Mouse (Mus musculus) embryo, embryonic 10.5 days (tissue): ENCODE measurements around the gene Rnft2.

Experiments
- DNase-seq: peaks from one replicate; pipeline ENCODE4 v3.0.0-alpha.2; 2015; ENCODE audit warnings: low spot score

Rnft2 gene

GRCm38 (mm10) chr5:118250987-118251386 is 6.1 kb upstream of the Rnft2 start:
- DNase-seq, result no peak

GRCm38 (mm10) chr5:118247378-118247777 is 2.5 kb upstream of the Rnft2 start:
- no peak for DNase-seq

- peak; percentile 44 for DNase-seq
Measured at GRCm38 (mm10) chr5:118245606-118246308, 841 bp upstream of the Rnft2 start.

GRCm38 (mm10) chr5:118239671-118240070 is 5.2 kb downstream of the Rnft2 start:
- no peak for DNase-seq

- DNase-seq, result no peak
Measured at GRCm38 (mm10) chr5:118236891-118237290, 8.0 kb downstream of the Rnft2 start.

GRCm38 (mm10) chr5:118230071-118230611 is 14.8 kb downstream of the Rnft2 start:
- DNase-seq, result no peak

GRCm38 (mm10) chr5:118223142-118223757 is 21.7 kb downstream of the Rnft2 start:
- no peak for DNase-seq

GRCm38 (mm10) chr5:118217410-118217809 is 27.5 kb downstream of the Rnft2 start:
- no peak for DNase-seq

- DNase-seq, result peak; percentile 76
Measured at GRCm38 (mm10) chr5:118214418-118215154, 30.3 kb downstream of the Rnft2 start.

GRCm38 (mm10) chr5:118214012-118214411 is 30.9 kb downstream of the Rnft2 start:
- no peak for DNase-seq

- peak; percentile 53 for DNase-seq
Measured at GRCm38 (mm10) chr5:118205852-118206251, 39.1 kb downstream of the Rnft2 start.

- DNase-seq, result peak; percentile 36
Measured at GRCm38 (mm10) chr5:118204675-118205440, 40.1 kb downstream of the Rnft2 start.

- DNase-seq, result no peak
Measured at GRCm38 (mm10) chr5:118199670-118200069, 45.2 kb downstream of the Rnft2 start.

GRCm38 (mm10) chr5:118197421-118197820 is 47.5 kb downstream of the Rnft2 start:
- DNase-seq, result no peak

- no peak for DNase-seq
Measured at GRCm38 (mm10) chr5:118192221-118192620, 52.7 kb downstream of the Rnft2 start.

GRCm38 (mm10) chr5:118190491-118190890 is 54.4 kb downstream of the Rnft2 start:
- DNase-seq, result no peak

- peak; percentile 58 for DNase-seq
Measured at GRCm38 (mm10) chr5:118188356-118188755, 56.6 kb downstream of the Rnft2 start.

GRCm38 (mm10) chr5:118186903-118187633 is 57.8 kb downstream of the Rnft2 start:
- no peak for DNase-seq

GRCm38 (mm10) chr5:118177640-118178039 is 67.3 kb downstream of the Rnft2 start:
- DNase-seq, result no peak

- DNase-seq, result no peak
Measured at GRCm38 (mm10) chr5:118175137-118175536, 69.8 kb downstream of the Rnft2 start.

- peak; percentile 69 for DNase-seq
Measured at GRCm38 (mm10) chr5:118174310-118175009, 70.5 kb downstream of the Rnft2 start.
